Mouse (Mus musculus) ES-Bruce4 (cell line): Measurements from ENCODE around the gene Cxcr3. TPM values are rescaled to one million over a fixed set of nuclear protein-coding genes. Genes with fewer than 3 reads are reported as not detected.

Experiments used
- H3K27ac ChIP-seq: 2 replicates; pipeline ENCODE4 v1.5.1; 2012; ENCODE audit warnings: low read length, inconsistent platforms; ENCODE audit not compliant: insufficient read depth
- H3K27me3 ChIP-seq: 2 replicates; pipeline ENCODE4 v1.6.1; 2012; ENCODE audit warnings: mild to moderate bottlenecking, low read length, inconsistent platforms; ENCODE audit not compliant: control insufficient read depth, poor library complexity, insufficient read depth, severe bottlenecking
- H3K36me3 ChIP-seq: 2 replicates; pipeline ENCODE4 v1.6.1; 2012; ENCODE audit warnings: inconsistent platforms, mild to moderate bottlenecking, low read length, moderate library complexity; ENCODE audit not compliant: control insufficient read depth, poor library complexity, insufficient read depth, severe bottlenecking
- H3K4me1 ChIP-seq: one replicate; pipeline ENCODE4 v1.8.1; 2011; ENCODE audit warnings: low read length; ENCODE audit not compliant: control insufficient read depth, insufficient read depth
- H3K4me3 ChIP-seq: 2 replicates; pipeline ENCODE4 v1.5.1; 2011; ENCODE audit warnings: low read depth, mild to moderate bottlenecking, low read length
- H3K9ac ChIP-seq: 2 replicates; pipeline ENCODE4 v1.6.1; 2012; ENCODE audit warnings: low read depth, mild to moderate bottlenecking, inconsistent platforms; ENCODE audit not compliant: poor library complexity, severe bottlenecking
- H3K9me3 ChIP-seq: replicated peaks from 2 replicates; pipeline ENCODE4 v1.6.1; 2012; ENCODE audit warnings: mild to moderate bottlenecking, low read length, inconsistent platforms; ENCODE audit not compliant: control insufficient read depth, poor library complexity, insufficient read depth, severe bottlenecking
- CTCF ChIP-seq: IDR thresholded peaks from one replicate; pipeline ENCODE4 v1.8.1; 2011; ENCODE audit warnings: low read depth, low read length
- EP300 ChIP-seq: IDR thresholded peaks from 2 replicates; pipeline ENCODE4 v1.6.1; 2011; ENCODE audit warnings: low read depth, low read length; ENCODE audit not compliant: insufficient read depth
- POLR2A ChIP-seq: IDR thresholded peaks from one replicate; pipeline ENCODE4 v1.8.1; 2011; ENCODE audit warnings: low read length; ENCODE audit not compliant: insufficient read depth
- polyA plus RNA-seq: library from polyadenylated mRNA; stranded (reverse); fragments of >200 nt; gene quantifications from 2 replicates; pipeline ENCODE4 v1.2.4, GENCODE M21; 2011; ENCODE audit warnings: low read depth; ENCODE audit not compliant: missing spikeins, insufficient read depth, insufficient read length

Cxcr3 gene
- polyA plus RNA-seq = not detected in 2 replicates

DNA sequence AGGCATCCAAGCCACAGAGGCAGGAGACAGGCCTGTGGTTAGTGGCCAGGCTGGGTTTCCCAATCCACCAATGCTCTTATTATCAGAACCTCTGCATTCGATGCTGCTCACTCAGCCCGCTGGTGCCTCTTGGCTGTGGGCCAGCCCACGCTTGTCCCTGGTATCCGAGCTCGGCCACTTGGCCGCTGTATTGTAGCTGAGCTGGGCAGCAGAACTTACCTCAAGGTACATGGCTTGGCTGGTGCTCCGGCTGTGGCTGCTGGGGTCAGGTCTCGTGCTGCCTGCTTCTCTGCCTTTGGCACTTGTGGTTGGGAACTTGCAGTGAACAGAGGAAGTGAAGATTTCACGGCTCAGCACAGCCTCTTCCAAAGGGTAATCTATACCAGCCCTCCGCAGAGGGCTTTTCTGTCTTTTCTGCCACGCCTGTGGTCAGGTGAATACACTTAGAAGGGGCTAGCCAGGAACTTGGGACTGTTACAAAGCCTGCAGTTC, at the start of gene Cxcr3:
Cxcr3 (minus strand) TSS at position 442 of the 492 bp plus-strand sequence.
- TF ChIP-seq EP300 (no peak), POLR2A (no peak)
- no peaks in the 10 kb centered on the region for H3K36me3 ChIP-seq
- no peak within 1 kb of the TSS for H3K27ac ChIP-seq
- no peaks in the 10 kb centered on the region; the same call in 1 of the 2 replicates for H3K27me3 ChIP-seq
- no peaks in the 10 kb centered on the region for H3K4me1 ChIP-seq
- no peak within 1 kb of the TSS for H3K9ac ChIP-seq
- H3K9me3 ChIP-seq = no peaks in the 10 kb centered on the region
- no peak within 1 kb of the TSS for H3K4me3 ChIP-seq

DNA sequence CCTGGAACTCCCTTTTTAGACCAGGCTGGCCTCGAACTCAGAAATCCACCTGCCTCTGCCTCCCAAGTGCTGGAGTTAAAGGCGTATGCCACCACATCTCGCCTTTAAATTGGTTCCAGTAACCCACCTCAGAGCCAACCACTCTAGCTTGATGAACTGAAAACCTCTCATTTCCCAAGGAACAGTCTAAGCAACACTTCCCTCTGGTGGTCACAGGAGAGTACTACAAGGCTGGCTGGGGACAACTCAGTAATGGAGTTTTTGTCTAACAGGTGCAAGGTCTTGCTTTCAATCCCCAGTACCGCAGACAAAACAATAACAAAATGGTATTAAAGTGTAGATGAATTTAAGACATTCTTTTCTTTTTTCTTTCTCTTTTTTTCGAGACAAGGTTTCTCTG, 38.0 kb upstream of the Cxcr3 start:
- no peaks in the 10 kb centered on the region for H3K36me3 ChIP-seq
- H3K27ac ChIP-seq = no peak overlapping the region
- H3K9me3 ChIP-seq = no peaks in the 10 kb centered on the region
- no peaks in the 10 kb centered on the region for H3K27me3 ChIP-seq
- TF ChIP-seq EP300 (no peak), POLR2A (no peak), CTCF (peak; percentile 5)
- H3K4me3 ChIP-seq = no peak overlapping the region
- H3K9ac ChIP-seq = no peak overlapping the region
- H3K4me1 ChIP-seq = no peaks in the 10 kb centered on the region

DNA sequence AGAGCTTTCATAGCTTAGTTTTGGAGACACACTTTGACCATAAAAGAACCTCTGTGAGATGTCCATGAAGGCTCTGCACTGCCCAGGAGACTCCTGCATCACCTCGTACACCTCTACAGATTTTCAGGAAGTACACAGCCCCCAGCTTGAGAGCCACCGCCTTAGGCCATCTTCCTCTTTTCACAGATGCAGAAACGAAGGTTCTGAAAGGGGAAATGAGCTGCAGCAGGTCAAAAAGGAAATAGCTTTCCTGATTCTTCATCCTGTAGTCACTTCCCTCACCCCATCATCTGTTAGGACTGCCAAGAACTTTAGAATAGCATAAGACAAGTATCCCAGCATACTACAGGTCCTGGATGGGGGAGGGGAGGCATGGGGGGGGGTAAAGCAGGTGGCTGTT, 36.2 kb upstream of the Cxcr3 start:
- Histone ChIP-seq H3K27ac (no peak overlapping the region), H3K4me3 (no peak overlapping the region), H3K9ac (no peak overlapping the region), H3K4me1 (no peaks in the 10 kb centered on the region), H3K9me3 (no peaks in the 10 kb centered on the region), H3K36me3 (no peaks in the 10 kb centered on the region), H3K27me3 (no peaks in the 10 kb centered on the region)
- no peak for TF ChIP-seq POLR2A

DNA sequence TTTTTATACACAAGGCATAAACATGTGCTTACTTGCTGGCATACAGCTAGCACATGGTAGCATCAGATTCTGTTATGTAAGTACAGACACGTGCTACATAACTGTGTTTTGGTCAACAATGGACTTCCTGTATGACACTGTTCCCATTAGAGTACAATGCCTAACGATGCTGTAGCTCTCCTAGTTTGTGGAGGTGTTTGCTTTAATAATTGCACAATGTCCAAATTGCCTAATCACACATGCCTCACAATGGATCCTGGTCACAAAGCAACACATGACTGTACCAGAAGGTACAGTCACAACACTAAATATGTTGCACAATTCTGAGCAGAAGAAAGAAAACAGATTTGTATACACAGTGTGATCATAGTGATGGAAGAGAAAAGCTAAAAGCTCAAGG, 35.4 kb upstream of the Cxcr3 start:
- TF ChIP-seq POLR2A = no peak
- TF ChIP-seq CTCF = no peak
- no peak for TF ChIP-seq EP300
- no peak overlapping the region for H3K4me3 ChIP-seq
- H3K27me3 ChIP-seq = no peaks in the 10 kb centered on the region
- H3K9me3 ChIP-seq = no peaks in the 10 kb centered on the region
- no peak overlapping the region for H3K9ac ChIP-seq
- H3K27ac ChIP-seq = no peak overlapping the region
- H3K36me3 ChIP-seq = no peaks in the 10 kb centered on the region
- H3K4me1 ChIP-seq = no peaks in the 10 kb centered on the region

DNA sequence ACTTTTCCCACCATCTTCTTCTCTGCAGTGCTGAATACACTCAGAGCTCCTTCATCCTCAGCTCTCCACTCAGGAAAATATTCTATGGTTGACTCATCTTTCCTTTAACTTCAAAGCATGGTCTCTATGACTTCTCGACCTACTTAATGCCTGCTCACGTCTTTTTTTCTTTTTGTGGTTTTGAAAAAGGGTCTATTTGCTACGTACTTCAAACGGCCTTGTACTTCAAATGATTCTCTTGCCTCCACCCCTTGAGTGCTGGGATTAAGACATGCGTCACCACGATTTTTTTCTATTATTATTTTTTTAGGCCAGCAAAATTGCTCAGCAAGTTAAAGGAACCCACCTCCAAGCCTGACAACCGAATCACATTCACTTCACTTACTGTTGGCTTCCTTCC, 33.2 kb upstream of the Cxcr3 start:
- H3K4me3 ChIP-seq = no peak overlapping the region
- H3K9me3 ChIP-seq = no peaks in the 10 kb centered on the region
- no peaks in the 10 kb centered on the region for H3K4me1 ChIP-seq
- H3K9ac ChIP-seq = no peak overlapping the region
- H3K36me3 ChIP-seq = no peaks in the 10 kb centered on the region
- TF ChIP-seq POLR2A (no peak), EP300 (no peak), CTCF (no peak)
- no peaks in the 10 kb centered on the region for H3K27me3 ChIP-seq
- H3K27ac ChIP-seq = no peak overlapping the region

DNA sequence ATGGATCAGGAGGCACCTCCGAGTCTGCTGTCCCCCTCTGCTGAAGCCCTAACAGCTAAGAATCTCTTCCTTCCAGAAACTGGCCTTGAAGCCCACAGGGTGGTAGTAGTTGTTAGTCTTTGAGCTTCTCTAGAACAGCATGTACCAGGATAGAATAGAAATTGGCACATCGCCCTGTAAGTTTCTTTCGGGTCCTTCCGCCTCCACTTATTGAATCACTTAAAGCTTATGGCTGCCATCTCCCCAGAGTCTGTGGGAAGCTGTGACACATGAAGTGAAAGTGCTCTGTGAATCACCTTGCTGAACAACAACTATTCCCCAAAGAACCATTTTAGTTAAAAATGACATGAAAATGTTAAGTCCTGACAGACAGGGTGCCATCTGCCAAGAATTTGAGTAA, 31.0 kb upstream of the Cxcr3 start:
- H3K9me3 ChIP-seq = no peaks in the 10 kb centered on the region
- no peak overlapping the region for H3K4me3 ChIP-seq
- H3K9ac ChIP-seq = no peak overlapping the region
- H3K27ac ChIP-seq = no peak overlapping the region
- H3K4me1 ChIP-seq = no peaks in the 10 kb centered on the region
- H3K27me3 ChIP-seq = no peaks in the 10 kb centered on the region
- no peaks in the 10 kb centered on the region for H3K36me3 ChIP-seq
- no peak for TF ChIP-seq CTCF
- TF ChIP-seq POLR2A = no peak
- no peak for TF ChIP-seq EP300
